Mouse (Mus musculus) embryo, embryonic 9.5 days (tissue): ENCODE results near the gene Vmn1r198.
A peak's percentile ranks its signal among the peaks of the same experiment; 100 is the strongest.
"Not testable (repeated sequence)": the region's sequence is repeated elsewhere in the genome, so short reads cannot be mapped to it uniquely, and the experiment has no call there.

Experiments
- DNase-seq: peaks from one replicate; pipeline ENCODE4 v3.0.0-alpha.2; 2017; ENCODE audit errors: extremely low spot score

The Vmn1r198 gene

GRCm38 (mm10) chr13:22350064-22350463, at the start of gene Vmn1r198:
Vmn1r198 (plus strand) TSS chr13:22350364.
- no peak for DNase-seq

- not testable (repeated sequence) for DNase-seq
Observed at GRCm38 (mm10) chr13:22308075-22308474, 42.1 kb upstream of the Vmn1r198 start.

GRCm38 (mm10) chr13:22315361-22315760, 34.8 kb upstream of the Vmn1r198 start:
- no peak for DNase-seq

DNA sequence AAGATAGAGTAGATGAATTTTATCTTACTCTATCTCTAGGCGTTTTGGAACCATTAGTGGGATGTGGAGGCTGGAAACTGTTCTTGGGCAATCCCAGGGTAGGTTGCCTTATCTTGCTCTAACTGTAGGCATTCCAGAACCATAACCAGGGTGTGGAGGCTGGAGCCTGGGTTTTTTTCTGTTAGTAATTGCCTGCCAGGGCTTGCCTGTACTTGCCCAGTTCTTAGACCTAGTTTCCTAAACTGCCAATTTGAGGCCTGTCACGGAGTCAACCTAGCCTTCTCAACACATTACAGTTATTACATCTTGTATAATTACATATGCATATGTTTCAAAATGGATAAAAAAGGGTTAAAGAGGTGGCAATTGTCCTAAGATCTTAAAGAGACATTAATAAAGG, 32.8 kb upstream of the Vmn1r198 start:
- no peak for DNase-seq

- DNase-seq, result no peak
Observed at GRCm38 (mm10) chr13:22320091-22320490, 30.1 kb upstream of the Vmn1r198 start.

- DNase-seq, result no peak
Observed at GRCm38 (mm10) chr13:22324289-22324688, 25.9 kb upstream of the Vmn1r198 start, which contains the start of gene Vmn1r197. Vmn1r197 (plus strand) TSS chr13:22324589.

DNA sequence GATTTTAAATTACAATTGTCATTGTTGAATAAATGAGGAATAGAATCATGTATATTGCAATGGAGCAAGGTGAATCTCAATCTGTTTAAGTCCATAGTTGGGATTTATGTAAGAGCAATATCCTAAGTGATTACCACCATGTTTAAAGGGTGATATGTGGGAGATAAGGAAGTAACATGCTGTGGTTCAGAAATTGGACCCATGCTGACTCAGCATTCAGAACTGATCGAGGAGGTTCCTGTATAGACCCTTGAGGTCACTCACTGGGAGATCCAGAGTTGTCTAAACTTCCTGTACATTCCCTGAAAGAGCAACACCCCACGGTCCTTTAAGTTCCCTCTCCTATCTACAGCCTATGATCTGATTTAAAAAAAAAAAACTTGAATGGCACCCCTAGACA, 16.9 kb upstream of the Vmn1r198 start:
- DNase-seq, result no peak

GRCm38 (mm10) chr13:22335565-22335964, 14.6 kb upstream of the Vmn1r198 start:
- no peak for DNase-seq

GRCm38 (mm10) chr13:22350813-22351212, 649 bp downstream of the Vmn1r198 start:
- no peak for DNase-seq

- no peak for DNase-seq
Observed at GRCm38 (mm10) chr13:22379518-22379917, 29.4 kb downstream of the Vmn1r198 start, which contains the start of gene Vmn1r199. Vmn1r199 (plus strand) TSS chr13:22379818.

- DNase-seq, result not testable (repeated sequence)
Observed at GRCm38 (mm10) chr13:22381128-22381527, 31.0 kb downstream of the Vmn1r198 start.

- DNase-seq, result no peak
Observed at GRCm38 (mm10) chr13:22383401-22383800, 33.2 kb downstream of the Vmn1r198 start.

- DNase-seq, result no peak
Observed at GRCm38 (mm10) chr13:22387050-22387449, 36.9 kb downstream of the Vmn1r198 start.

GRCm38 (mm10) chr13:22390073-22390472, 39.9 kb downstream of the Vmn1r198 start, which contains the start of gene Vmn1r200:
Vmn1r200 (plus strand) TSS chr13:22390373.
- peak; percentile 22 for DNase-seq

GRCm38 (mm10) chr13:22402978-22403377, 52.8 kb downstream of the Vmn1r198 start:
- no peak for DNase-seq
